Mouse (Mus musculus) retina, postnatal 7 days (tissue): Measurements from ENCODE around the gene Tnr.

Experiments
- DNase-seq: peaks from one replicate; pipeline ENCODE4 v3.0.0-alpha.2; 2012; ENCODE audit warnings: low read depth, low spot score

Tnr gene

DNA sequence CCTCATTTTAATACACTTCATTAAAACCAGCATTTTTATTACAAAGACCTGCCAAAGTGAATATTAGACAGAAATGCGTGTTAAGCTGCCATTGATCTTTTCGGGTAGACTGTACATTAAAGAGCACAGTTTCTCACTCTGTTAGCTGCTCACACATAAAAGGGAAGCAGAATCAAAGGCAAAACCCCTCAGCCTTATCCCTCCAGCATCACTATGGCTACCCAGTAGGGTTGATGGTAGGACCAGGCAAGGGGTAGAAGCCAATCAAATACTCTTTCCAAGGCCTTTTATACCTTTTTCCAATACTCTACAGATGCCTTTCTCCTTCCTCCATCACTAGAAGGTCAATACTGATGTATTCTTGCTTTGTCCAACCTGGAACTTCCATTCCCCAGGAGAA is 269.0 kb downstream of the Tnr start:
- DNase-seq = no peak

GRCm38 (mm10) chr1:159796021-159796420 is 272.5 kb downstream of the Tnr start:
- no peak for DNase-seq

GRCm38 (mm10) chr1:159800366-159800765 is 276.8 kb downstream of the Tnr start:
- DNase-seq = no peak

DNA sequence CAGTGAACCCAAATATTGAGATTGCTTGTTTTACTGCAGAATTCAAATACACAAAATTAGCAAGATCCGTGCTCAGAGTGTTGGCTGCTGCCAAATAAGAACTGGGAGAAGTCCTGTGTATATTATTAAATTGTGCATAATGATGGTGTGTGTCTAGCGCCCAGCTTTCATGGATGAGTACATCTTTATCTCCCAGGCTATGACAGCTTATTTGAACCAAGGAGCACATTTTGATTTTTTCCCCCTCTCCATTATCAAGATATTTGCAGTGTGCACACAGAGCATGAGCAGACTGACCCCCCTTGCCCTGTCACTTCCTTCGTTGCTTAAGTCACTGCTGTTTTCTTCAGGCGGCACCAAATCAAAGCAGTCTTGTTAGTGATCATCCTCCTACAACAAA is 278.2 kb downstream of the Tnr start:
- DNase-seq = no peak

DNA sequence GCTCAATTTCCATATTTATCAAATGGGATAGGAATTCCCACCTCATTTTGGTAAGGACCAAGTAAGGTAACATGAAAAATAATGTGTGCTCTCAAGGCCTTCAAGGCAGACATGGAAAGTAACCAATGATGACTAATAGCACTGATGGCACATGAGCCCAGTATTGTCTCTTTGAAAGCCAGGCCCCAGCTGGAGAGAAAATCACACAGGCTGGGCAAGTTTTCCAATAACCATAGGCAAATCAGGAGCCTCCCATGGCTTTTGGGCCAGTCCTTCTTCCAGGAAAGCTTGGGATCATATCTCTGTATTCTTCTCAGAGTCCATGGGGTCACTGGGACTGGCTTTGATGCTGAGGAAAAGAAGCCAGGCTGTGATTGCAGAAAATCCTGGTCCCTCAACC is 280.1 kb downstream of the Tnr start:
- no peak for DNase-seq

- DNase-seq = no peak
Observed at GRCm38 (mm10) chr1:159809493-159809892, 285.9 kb downstream of the Tnr start.

DNA sequence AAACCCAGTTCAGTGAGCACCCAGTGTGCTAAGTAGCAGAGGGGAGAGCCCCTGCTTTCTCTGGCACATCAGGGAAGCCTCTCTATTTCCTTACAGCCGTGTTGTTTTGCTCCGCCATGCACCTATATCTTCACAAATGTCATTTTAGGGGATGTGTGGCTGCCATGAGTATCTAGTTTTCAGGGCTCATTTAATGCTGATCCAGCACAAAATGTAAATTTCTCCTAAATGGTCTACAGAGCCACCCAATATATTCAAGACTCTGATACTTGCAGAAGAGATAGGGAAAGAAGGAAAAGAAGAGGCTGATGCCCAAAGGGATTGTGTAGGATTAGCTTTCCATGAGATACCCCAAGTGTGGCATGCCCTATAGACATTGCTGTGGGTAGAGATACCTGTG is 288.2 kb downstream of the Tnr start:
- no peak for DNase-seq

GRCm38 (mm10) chr1:159812820-159813411 is 289.3 kb downstream of the Tnr start:
- DNase-seq = no peak

GRCm38 (mm10) chr1:159814348-159814747 is 290.8 kb downstream of the Tnr start:
- no peak for DNase-seq

DNA sequence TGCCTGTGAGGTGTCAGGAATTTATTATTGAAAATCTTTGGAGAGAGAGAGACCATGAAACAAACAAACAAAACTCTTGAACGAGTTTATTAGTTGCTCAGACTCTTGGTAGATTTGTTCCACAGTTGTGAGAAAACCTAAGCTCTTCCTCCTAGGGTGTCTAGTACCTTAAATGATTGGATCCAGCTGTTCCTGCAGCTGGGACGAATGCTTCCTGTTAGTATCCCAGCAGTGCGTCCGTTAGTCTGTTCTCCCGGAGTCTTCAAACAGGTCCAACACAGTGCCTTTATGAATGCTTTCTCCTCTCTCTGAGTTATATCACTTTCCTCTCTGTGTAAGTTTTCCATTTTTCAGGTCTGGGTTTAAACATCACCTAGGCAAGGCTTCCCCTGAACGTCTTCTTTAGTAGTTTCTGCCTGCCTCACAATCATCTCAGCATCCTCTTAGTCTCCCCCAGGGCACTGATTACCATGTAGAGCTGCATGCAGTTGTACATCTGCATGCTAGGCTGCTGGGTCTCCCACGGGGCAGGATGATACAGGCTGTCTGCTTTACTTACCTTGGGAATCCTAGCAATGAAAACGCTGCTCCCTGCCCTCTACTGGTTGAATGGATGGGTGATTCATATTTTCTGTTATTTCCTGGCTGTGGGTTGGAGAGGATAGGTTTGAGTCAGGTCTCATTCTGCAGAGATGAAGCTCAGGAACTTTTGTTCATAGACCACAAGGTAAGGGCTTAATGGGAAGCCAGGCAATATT is 293.2 kb downstream of the Tnr start:
- DNase-seq = no peak

DNA sequence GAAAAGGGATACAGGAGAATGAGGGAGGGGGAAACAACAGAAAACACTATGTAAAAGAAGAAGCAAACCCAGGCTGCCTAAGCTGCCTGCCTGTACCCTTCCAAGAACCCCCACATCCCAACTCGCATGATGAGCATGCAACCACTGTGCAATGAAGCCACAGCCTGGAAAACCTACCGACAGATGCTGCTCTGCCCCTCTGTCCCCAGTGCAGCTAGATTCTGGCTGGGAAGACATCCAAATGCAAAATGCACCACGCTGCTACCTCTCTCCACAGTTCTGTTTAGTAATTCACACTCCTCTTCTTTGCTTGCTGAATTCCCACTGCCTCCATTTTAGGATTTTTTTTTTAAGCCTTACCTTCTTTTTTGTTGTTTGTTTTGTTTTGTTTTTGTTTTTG is 295.9 kb downstream of the Tnr start:
- no peak for DNase-seq

- DNase-seq = no peak
Observed at GRCm38 (mm10) chr1:159822416-159822815, 298.8 kb downstream of the Tnr start.

GRCm38 (mm10) chr1:159828531-159828930 is 305.0 kb downstream of the Tnr start:
- DNase-seq = no peak

DNA sequence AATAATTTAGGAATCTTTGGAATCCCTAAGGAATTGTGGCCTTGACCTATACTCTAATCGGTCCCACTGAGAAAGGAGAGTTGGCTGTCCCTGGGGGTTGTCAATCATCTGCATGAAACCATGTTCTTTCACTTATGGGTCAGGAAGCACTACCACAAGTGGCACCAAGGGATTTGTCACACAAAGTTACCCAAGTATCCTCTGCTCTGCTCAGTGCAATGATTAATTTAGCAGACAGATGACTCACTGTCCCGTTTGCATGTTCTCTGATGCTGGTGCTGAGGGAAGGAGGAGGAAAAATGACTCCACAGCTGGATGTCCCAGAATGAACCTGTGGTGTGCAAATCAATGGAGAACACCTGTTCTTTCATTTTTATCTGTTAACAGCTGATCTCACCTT is 309.6 kb downstream of the Tnr start:
- no peak for DNase-seq

GRCm38 (mm10) chr1:159833646-159834338 is 310.2 kb downstream of the Tnr start:
- DNase-seq = no peak

- DNase-seq = no peak
Observed at GRCm38 (mm10) chr1:159835126-159835525, 311.6 kb downstream of the Tnr start.

DNA sequence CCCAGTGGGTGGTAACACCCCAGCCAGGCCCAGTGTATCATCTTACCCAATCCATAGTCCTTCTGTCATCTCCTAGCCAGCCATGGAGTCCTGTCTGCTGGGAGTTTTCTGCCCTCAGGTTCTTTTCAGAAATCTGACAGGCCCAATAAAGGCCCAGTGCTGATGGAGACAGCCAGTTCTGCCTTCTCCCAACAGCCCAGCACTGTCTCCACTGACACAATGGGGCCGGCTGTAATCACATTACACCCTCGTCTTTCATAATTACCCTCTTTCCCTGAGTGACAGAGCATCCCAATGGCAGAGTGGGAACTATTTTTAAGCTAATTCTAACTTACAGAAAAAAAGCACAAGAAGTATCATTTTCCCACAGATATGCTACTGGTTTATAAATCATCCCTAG is 316.8 kb downstream of the Tnr start:
- no peak for DNase-seq

DNA sequence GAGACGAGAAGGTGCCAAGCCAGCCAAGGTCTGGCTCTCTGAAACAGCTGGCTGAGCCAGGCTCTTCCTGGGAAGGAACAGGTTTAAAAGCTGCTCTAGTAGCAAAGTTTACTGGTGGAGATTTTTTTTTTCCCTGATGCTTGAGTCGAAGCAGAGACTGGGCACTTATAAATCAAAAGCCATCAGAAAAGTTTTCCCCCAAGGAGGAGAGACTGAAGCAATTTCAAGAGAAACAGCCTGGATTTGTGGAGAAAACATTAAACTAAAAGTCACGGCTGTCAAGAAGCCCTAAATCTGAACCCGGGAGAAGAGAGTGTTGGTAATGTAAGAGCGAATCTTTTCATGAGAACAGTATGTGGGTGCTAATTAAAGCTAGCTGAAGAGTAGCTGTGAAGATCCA is 319.3 kb downstream of the Tnr start:
- no peak for DNase-seq

DNA sequence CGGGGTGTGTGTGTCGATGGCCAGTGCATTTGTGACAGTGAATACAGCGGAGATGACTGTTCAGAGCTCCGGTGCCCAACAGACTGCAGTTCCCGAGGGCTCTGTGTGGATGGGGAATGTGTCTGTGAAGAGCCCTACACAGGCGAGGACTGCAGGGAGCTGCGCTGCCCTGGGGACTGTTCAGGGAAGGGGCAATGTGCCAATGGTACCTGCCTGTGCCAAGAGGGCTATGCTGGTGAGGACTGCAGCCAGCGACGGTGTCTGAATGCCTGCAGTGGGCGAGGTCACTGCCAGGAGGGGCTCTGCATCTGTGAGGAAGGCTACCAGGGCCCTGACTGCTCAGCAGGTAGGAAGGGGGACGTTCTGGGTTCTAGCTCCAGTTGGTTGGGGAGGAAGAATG is 328.5 kb downstream of the Tnr start:
- no peak for DNase-seq

DNA sequence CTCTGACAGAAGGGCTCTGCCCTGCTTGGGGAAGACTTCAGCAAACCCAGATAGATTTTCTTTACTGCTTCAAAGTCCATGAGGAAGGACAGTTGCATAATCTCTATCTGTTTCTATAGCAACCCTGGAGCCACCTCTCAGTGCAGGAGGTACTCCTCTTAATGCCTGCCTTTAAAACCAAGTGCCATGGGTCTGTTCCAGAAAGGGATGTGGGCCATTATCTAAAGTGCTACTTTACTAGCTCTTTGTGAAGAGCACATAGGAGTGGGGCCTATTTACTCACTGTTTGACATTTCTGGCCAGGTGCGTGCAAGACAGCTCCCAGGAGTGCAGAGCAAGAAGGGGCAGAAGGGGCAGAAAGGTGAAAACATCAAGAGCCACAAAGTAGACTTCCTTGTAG is 330.7 kb downstream of the Tnr start:
- no peak for DNase-seq

DNA sequence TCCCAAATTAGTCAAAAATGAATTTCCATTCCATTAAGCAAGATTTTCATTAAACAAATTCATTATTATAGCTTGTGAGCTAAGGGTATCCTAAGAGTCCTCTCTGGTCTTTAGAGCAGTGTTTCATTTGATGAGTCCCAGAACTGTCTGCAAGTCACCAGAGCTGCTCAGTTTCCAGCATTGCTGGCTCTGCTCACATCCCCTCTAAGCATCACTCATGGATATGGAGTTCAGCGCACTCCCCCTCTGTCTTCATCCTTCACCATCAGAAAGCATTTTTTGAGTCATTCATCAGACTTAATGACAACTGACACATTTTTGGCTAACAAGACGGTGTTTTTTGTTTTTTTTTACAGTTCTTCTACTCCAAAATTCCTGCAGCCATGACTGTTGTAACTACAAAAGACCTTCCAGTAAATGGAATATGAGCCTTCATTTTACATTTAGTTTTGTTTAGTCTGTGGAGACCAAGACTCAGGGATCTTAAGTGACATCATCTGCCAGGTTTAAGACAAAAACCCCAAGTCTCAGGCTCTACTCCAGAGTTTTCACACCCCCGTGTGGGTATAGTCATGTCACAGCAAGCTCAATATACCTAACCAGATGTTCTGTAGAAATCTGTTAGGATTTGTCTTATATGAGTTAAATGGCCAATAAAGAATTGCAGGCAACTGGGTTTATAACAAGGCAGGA is 338.4 kb downstream of the Tnr start:
- DNase-seq = no peak

DNA sequence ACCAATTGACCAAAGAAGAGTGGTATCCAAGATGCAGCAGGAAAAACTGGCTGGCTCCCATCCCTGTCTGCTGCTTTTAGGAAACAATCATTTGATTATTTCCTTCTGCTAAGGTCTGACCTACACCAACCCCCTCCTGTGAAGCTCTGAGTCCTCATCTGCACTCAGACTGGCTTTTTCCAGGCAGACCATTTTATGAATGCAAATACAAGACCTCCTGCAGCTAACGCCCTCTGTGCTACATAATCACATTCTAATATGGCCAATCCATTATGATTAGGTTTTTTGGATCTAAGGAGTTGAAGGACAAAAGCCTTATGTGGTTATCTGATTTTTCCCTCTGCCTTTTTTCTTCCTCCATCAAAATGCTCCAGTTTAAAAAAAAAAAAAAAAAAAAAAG is 342.1 kb downstream of the Tnr start:
- DNase-seq = no peak
